Mouse (Mus musculus) liver, adult (tissue): ENCODE data around the gene Pabpn1l.

Experiments used
- GATA4 ChIP-seq: IDR thresholded peaks from 2 replicates; pipeline ENCODE4 v1.6.1; 2014; ENCODE audit warnings: mild to moderate bottlenecking, low read length; ENCODE audit not compliant: insufficient replicate concordance

Pabpn1l gene

DNA sequence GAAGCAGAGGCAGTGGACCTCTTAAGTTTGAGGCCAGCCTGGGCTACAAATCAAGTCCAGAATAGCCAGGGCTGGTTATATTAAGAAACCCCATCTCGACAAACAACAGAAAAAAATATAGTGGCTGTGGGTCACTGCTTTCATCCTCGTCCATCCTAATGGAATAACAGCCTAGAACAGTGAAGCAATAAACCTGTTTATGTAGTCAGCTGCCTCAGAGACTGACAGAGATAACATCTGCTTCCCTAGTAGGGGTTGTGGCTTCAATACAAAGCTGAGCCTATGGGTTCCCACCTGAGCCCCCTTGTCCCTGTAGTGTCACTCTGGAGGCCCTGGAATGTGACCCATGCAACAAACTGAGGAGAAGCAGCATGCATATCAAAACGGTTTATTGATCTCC, 48.3 kb downstream of the Pabpn1l start:
- no peak for TF ChIP-seq GATA4

DNA sequence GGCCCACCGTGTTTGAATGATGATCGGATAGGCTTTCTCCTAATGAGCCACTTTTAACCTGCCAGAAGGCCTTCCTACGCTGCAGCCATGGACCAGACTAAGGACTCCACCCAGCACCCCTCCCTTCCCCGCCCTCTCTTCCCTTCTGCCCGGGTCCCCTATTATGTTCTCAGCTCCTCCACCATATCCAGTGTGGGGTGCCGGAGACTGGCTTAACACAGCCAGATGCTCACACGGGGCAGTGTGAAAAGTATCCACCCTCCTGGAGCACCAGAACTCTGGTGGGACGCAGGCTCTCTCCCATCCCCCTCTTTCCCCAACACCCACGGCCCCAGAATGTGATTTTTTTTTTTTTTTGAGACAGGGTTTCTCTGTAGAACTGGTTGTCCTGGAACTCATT, 49.0 kb downstream of the Pabpn1l start:
- TF ChIP-seq GATA4 = no peak

DNA sequence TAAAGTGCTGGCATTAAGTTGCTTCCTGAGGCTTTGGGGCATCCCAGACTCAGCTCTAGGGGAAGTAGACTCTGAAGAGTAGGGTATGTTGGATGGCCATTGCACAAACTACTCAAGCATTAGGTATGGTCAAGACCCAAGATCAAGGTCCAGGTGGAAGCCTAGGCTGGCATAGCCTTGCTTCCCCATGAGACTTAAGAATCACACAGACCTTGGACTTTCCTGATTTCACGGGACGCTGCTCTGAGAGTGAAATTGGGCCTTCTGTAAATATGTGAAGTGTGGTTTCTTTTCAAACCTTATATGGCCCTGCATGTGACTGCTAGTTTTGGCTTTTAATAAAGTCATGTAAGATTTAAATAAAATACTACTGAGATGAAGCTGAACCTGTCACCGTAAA, 49.8 kb downstream of the Pabpn1l start:
- TF ChIP-seq GATA4 = no peak

DNA sequence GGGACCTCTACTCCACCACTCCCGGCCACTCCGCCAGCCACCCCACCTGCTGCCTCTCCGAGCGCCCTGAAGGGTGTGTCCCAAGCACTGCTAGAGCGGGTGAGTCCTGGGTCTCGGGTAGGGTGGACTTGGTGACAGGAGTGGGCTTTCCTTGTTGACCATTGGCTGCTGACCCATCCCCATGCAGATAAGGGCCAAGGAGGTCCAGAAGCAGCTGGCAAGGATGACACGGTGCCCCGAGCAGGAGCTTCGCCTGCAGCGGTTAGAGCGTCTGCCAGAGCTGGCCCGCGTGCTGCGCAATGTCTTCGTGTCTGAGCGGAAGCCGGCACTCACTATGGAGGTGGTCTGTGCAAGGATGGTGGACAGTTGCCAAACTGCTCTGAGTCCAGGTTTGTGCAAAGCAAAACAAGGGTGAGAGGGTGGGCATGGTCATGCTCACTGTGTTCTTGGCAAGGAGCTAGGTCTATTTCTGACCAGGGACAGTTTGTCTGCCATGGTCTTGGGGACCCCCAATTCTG, 50.7 kb downstream of the Pabpn1l start:
- TF ChIP-seq GATA4 = no peak

DNA sequence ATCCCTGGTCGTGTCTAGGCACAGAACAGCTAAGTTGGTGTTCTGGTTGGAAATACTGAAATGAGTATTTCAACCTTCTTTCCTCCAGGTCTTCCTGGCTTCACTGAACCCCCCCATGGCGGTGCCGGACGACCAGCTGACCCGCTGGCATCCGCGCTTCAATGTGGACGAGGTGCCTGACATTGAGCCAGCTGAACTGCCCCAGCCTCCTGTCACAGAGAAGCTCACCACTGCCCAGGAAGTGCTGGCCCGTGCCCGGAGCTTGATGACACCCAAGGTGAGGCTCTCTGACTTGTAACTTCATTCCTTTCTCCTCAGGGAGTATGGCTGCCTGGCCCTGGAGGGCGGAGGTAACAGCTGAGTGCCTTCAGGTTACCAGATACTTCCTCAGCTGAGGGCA, 51.4 kb downstream of the Pabpn1l start:
- no peak for TF ChIP-seq GATA4

DNA sequence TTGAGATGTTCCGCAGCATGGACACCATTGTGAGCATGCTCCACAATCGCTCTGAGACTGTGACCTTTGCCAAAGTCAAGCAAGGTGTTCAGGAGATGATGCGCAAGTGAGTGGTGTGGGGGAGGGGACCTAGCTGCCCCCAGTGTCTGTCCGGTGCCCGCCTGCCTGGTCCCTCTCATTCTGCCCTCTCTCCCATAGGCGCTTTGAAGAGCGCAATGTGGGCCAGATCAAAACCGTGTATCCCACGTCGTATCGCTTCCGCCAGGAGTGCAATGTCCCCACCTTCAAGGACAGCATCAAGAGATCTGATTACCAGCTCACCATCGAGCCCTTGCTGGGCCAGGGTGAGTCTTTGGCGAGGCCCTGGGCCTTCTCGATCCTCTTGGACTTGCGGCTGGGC, 52.5 kb downstream of the Pabpn1l start:
- TF ChIP-seq GATA4 = no peak
